Mouse (Mus musculus): Measurements from ENCODE around the gene Cyp3a57.
"Not testable (repeated sequence)": the region's sequence is repeated elsewhere in the genome, so short reads cannot be mapped to it uniquely, and the experiment has no call there.

Cyp3a57 gene

DNA sequence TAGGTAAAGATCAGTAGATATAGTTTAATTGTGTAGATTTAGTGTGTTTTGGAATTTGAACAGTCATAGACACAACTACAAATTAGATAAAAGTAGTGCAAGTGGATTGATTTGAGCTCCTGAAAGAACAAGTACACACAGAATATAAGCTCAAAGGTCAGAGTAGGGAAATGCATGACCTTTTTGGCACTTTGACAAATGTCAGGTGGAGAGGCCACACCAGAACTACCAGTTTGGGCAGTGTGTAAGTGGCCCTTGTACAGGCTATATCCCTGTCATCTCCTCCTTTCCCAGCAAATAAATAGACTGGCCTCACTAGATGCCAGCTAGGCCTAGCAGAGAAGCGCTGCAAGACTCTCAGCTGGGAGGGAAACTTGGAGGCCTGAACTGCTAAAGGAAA lies at the start of gene Cyp3a57:
Gene Cyp3a57 (plus strand): TSS at position 339 of the 400 bp plus-strand sequence.
- no peak for DNase-seq (ENCODE audit: low read depth in 1 of 2, low spot score in 2 of 2)

DNA sequence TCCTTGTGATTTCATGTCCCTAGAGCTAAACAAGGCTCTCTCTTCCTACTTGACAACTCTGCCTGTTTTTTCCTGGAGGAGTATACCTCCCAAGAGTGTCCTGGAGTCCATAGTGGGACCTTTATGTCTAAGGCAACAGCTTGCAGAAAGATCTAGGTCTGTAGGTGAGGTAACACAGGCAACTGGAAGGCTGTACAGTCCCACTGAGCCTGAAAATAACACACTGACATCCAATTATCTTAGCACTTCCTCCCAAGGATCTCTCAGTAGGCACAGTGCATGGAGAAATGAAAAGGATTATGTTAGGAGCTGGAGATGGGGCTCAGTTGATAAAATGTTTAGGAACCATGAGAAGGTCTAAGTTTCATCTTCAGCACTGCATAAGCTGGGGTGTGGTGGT lies 44.6 kb upstream of the Cyp3a57 start:
- DNase-seq (ENCODE audit: low read depth in 1 of 2, low spot score in 2 of 2), result no peak

DNA sequence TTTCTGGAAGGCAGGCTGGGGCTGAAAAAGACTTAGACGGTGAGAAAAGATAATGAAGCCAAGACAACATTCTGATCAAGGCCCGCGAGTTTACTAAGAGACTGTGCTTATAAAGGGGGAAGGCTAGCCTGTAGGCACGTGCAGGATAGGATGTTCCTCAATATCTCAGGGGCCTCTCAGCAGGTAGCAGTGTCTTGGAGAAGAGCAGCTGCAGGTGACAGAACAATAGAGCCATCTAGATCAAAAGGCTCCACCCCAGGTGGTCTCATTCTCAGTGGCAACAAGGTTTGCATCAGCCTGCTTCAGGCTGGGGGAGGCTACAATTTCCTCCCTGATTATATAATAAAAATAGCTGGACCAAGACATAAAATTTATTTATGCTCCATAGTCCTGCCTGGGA lies 43.3 kb upstream of the Cyp3a57 start:
- not testable (repeated sequence) for DNase-seq (ENCODE audit: low read depth in 1 of 2, low spot score in 2 of 2)

DNA sequence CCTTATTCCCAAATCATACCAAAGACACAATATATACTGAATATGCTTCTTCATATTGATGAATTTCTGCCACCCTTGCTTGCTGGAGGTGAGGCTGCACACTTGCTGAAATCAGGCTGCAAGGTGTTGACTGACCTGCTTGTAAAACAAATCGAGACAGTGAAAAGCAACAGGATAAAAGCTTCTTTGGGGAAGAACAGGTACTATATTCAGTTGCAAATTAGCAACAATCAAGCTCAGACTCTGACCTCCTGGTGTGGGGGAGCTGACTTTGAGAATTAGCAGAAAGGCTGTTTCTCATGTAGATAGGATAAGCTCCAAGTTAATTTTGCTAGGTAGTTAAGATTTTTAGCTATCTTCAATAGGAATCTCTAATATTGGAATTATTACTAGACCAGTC lies 42.7 kb upstream of the Cyp3a57 start:
- no peak for DNase-seq (ENCODE audit: low read depth in 1 of 2, low spot score in 2 of 2)

DNA sequence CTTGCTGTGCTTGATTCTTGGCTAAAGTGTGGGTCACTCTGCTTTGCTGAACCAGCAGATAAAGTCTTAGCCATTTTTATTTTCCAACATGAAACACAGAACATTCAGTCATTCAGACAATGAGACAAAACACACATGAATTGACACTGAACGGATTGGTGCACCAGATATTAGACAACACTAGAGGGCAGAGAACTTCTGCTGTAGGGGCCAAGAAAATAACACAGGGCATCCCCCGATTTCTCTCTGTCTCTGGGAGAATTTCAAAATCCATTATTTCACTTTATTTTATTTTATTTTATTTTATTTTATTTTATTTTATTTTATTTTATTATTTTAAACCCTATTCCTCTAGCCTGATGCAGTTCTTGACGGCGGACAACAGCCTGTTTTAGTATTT lies 38.1 kb upstream of the Cyp3a57 start:
- not testable (repeated sequence) for DNase-seq (ENCODE audit: low read depth in 1 of 2, low spot score in 2 of 2)

DNA sequence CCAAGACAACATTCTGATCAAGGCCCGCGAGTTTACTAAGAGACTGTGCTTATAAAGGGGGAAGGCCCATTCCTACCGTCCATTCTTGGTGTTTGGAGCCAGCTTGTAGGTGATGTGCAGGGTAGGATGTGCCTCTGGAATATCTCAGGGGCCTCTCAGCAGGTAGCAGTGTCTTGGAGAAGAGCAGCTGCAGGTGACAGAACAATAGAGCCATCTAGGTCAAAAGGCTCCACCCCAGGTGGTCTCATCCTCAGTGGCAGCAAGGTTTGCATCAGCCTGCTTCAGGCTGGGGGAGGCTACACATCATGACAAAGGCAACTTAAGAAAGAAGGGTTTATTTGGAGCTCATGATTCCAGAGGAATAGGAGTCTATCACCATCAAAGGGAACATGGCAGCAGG lies 37.3 kb upstream of the Cyp3a57 start:
- DNase-seq (ENCODE audit: low read depth in 1 of 2, low spot score in 2 of 2), result not testable (repeated sequence)

DNA sequence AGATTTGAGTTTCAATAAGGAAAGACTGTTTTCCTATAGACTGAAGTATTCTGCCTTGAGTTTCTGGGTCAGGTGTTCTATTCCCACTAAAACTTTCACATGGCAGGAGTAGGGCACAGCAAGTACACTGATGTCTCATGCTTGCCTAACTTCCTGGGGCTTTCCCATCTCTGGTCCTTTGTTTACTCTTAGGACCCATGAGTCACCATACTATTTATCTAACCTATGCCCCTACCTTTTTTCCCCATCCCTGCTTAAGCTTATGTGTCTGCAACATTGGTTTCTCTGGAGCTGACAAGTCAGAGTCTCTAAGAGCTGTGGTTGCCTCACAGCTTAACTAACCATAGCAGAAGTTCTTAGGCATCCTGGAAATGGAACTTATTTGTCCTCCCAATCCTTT lies 31.2 kb upstream of the Cyp3a57 start:
- DNase-seq (ENCODE audit: low read depth in 1 of 2, low spot score in 2 of 2), result no peak

DNA sequence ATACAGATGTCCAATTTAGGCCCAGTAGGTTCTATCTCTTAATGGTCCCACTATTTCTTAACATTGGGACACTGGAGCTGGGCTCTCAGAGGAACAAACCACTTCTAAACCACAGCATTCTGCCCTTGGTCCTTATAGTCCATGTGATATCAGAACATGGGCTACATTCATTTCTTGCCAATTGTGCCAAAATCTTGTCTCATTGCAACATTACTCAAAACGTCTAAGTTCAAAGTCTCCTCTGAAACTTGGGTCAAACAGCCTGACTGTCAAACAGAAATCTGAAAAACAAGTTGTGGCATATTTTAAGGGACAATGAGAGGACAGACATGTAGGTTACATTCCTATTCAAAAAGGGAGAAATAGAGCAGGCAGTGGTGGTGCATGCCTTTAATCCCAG lies 27.9 kb upstream of the Cyp3a57 start:
- no peak for DNase-seq (ENCODE audit: low read depth in 1 of 2, low spot score in 2 of 2)

DNA sequence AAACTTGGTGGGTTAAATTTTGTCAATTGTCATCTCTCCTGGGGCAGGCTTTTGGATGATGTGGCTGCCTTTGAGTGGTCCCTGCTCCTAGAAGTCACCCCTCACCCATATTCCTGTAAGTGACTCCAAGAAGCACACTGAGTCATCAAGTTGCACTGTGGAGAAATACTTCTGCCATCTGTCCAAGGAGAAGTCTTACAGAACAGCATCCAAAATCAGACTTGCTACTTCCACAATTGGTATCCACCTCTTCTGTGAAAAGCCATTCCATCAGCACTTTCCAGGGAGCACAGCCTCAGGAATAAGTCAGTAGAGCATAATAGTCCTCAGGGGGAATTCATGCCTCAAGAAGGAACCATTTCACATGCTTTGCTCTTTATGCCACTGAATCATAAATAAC lies 6.3 kb upstream of the Cyp3a57 start:
- not testable (repeated sequence) for DNase-seq (ENCODE audit: low read depth in 1 of 2, low spot score in 2 of 2)

DNA sequence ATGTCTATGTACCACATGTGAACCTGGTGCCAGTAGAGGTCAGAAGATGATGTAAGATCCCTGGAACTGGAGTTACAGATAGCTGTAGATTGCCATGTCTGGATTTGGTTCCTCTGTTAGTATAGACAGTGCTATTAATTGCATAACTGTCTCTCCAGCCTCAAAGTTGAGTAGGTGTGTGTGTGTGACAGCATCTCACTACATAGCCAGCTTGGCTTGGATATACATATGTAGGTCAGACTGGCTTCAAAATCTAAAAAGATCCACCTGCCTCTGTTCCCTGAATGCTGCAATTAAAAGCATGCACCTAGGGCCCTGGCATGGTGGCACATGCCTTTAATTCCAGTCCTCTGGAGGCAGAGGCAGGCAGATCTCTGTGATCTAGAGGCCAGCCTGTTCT lies 4.6 kb downstream of the Cyp3a57 start:
- DNase-seq (ENCODE audit: low read depth in 1 of 2, low spot score in 2 of 2), result no peak

DNA sequence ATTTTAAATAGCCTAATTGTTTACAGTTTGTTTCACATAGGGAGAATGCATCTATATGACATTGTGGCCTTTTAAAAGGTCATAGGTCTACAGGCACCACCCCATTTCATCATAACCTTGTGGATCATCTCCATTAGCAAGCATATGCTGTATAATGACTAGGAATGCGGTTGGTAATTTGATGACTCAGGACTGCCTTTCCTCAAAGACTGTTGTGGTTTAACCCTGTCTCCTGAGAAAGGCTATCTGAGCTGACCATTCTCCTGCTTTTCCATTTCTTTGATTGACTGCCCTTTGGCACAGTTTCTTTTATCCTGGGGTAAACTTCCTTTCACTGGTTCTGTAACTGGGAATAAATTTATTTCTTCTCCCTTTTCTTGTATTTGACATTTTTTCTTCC lies 8.0 kb downstream of the Cyp3a57 start:
- no peak for DNase-seq (ENCODE audit: low read depth in 1 of 2, low spot score in 2 of 2)

DNA sequence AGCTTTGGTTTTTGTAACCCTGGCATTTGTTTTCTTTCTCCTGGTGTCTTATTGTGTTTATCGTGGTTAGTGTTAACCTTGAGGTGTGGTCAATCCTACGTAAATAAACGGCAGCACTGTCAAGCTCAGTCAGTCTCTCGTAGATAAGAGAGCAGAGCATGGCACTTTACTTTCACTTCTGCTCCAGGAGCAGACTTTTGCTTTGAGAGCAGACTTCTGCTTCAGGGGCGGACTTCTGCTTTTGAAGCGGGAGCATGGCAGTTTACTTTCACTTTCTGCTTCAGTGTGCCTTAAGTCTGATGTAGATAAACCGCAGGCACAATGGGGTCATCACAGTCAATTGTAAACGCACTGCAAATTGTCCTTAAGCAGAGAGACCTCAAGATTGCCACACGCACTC lies 70.3 kb downstream of the Cyp3a57 start:
- DNase-seq (ENCODE audit: low read depth in 1 of 2, low spot score in 2 of 2), result not testable (repeated sequence)

DNA sequence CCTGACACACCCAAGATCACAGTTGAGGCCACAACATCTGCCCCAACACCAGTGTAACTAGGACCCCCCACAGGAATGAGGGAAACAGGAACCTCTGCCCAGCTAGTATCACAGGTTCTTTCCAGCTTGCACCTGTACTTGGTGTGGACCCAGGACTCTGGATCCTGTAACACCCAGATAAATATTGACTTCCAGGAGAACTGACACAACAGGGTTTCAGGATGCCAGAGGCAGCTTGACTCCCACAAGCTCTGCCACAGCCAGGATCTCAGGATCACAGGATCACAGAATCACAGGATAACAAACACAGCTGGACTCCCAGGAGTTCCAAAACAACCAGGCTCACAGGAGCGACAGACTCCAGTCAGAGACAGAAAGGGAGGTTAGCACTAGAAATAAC lies 77.2 kb downstream of the Cyp3a57 start:
- DNase-seq (ENCODE audit: low read depth in 1 of 2, low spot score in 2 of 2), result no peak

DNA sequence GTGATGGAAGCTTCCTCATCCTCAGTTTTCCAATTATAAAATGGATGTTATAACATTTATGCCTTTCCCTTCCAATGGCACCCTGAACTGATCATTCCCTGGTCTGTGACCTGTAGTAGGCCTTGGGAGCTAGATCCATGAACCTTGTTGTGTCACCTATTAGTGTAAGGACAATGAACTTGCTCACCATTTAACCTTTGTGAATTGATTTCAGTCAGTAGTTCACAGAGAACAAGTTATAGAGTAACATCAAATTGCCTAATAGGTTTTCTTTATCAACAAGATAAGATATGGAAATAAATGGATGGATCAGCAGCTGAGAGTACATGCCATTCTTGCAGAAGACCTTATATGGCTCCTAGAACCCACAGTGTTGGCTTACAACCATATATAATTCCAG lies 85.9 kb downstream of the Cyp3a57 start:
- DNase-seq (ENCODE audit: low read depth in 1 of 2, low spot score in 2 of 2), result no peak

DNA sequence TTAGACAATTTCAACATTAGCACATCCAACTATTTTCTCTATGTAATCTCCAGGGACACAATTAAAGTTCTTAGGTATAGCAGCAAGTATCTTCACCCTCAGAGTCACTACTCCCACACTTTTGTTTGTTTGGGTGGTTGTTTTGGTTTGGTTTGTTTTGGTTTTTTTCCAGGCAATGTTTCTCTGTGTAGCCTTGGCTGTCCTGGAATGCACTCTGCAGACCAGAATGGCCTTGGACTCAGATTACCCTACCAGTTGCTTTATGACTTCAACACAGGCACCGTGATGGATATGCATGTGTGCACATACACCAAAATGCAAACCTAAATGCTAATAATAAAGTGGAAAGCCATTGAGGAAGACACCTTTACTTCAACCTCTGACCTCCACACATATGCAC lies 88.6 kb downstream of the Cyp3a57 start:
- no peak for DNase-seq (ENCODE audit: low read depth in 1 of 2, low spot score in 2 of 2)
